8 mouse cellular contexts compared by ENCODE assay signal in genomic region chr11:3648964-3649841, GRCm38 (mm10). TPM values are rescaled to one million over a fixed set of nuclear protein-coding genes. Genes with fewer than 3 reads are reported as not detected.
DNase-seq lines count a peak whose midpoint lies in the region; ATAC-seq lines count a peak whose summit lies in the region.

Gene Morc2a (plus strand): TSS chr11:3649191.

- ATAC-seq in hindbrain, embryonic 14.5 days (ENCODE audit: low FRiP score) = peak; percentile 98

- H3K27ac ChIP-seq in hindbrain, embryonic 14.5 days = peak within 1 kb of the TSS; percentile 95

- H3K9me3 ChIP-seq in hindbrain, embryonic 14.5 days (ENCODE audit: control insufficient read depth, low read length) = peaks cover 26% of the 10 kb centered on the region; the same call in 1 of the 2 replicates

- peak within 1 kb of the TSS; percentile 88 for H3K4me3 ChIP-seq in hindbrain, embryonic 14.5 days (replicated peaks; ENCODE audit: low read length)

- peaks cover 34% of the 10 kb centered on the region for H3K4me1 ChIP-seq in hindbrain, embryonic 14.5 days (replicated peaks; ENCODE audit: control insufficient read depth, insufficient read depth, low read length)

- no peaks in the 10 kb centered on the region for H3K27me3 ChIP-seq in hindbrain, embryonic 14.5 days (ENCODE audit: control insufficient read depth, insufficient read depth, low read length)

- peak; percentile 99 for DNase-seq in R1 (ENCODE audit: low read depth, low spot score)
- DNase-seq in cerebellum, postnatal 25 days = peak; percentile 95 to 97
- DNase-seq in frontal cortex, postnatal 25 days (ENCODE audit: low spot score in 2 of 2) = peak; percentile 86 to 94
- DNase-seq in hindbrain, embryonic 14.5 days (ENCODE audit: low spot score) = peak; percentile 95
- DNase-seq in layer of hippocampus, postnatal 36 days = peak; percentile 94 to 96
- peak; percentile 99 for DNase-seq in lung, postnatal 36 days
- peak; percentile 99 for DNase-seq in retina, postnatal 1 day
- DNase-seq in urinary bladder, adult 18-20 months (ENCODE audit: low spot score in 2 of 2) = peak; percentile 89 to 95

- H3K4me2 ChIP-seq in hindbrain, embryonic 14.5 days (replicated peaks) = peak within 1 kb of the TSS; percentile 74

- H3K9ac ChIP-seq in hindbrain, embryonic 14.5 days = peak within 1 kb of the TSS; percentile 96

- H3K36me3 ChIP-seq in hindbrain, embryonic 14.5 days (replicated peaks; ENCODE audit: control insufficient read depth, insufficient read depth) = peaks cover 40% of the 10 kb centered on the region

- 2% methylated on average over 78 of the region's 81 CpGs for WGBS in hindbrain, embryonic 14.5 days

RNA-seq across cellular contexts. Expression of gene Morc2a, which starts in this region (rescaled TPM):
- 28.5 and 28.7 TPM in 2 replicates for polyA plus RNA-seq in hindbrain, embryonic 14.5 days (2014; fragmentation: Nextera tagmentation; extraction: Ambion mirVana)
- total RNA-seq in layer of hippocampus, postnatal 36 days (2021) = 10 to 100 TPM; 44.3 to 47.4 TPM

Comparison
In these comparisons a context has a peak if more than half of its experiments do, and no peak if none do; other contexts are left out.
1. Peak in every context shown above with its lines: DNase-seq, ATAC-seq, H3K4me3 ChIP-seq and H3K27ac ChIP-seq.